Mouse (Mus musculus) heart, embryonic 11.5 days (tissue): Measurements from ENCODE around the gene Spryd7. TPM values are rescaled to one million over a fixed set of nuclear protein-coding genes. Genes with fewer than 3 reads are reported as not detected.
A peak's percentile ranks its signal among the peaks of the same experiment; 100 is the strongest.
"Not testable (repeated sequence)": the region's sequence is repeated elsewhere in the genome, so short reads cannot be mapped to it uniquely, and the experiment has no call there.

Experiments
- ATAC-seq: fragments of 200-750 bp; cut with Nextera tagmentation; replicated peaks from 2 replicates; pipeline ENCODE4 v1.8.0; 2017; ENCODE audit warnings: moderate library complexity; ENCODE audit not compliant: insufficient number of reproducible peaks, low FRiP score, low TSS enrichment
- H3K27ac ChIP-seq: fragments of 300-500 bp; sonication (generic); 2 replicates; pipeline ENCODE4 v1.5.1; 2014; ENCODE audit warnings: mild to moderate bottlenecking, low read depth, low read length
- H3K27me3 ChIP-seq: fragments of 300-500 bp; sonication (generic); 2 replicates; pipeline ENCODE4 v1.6.1; 2014; ENCODE audit warnings: mild to moderate bottlenecking, low read length, mixed read lengths; ENCODE audit not compliant: control insufficient read depth, insufficient read depth
- H3K36me3 ChIP-seq: fragments of 300-500 bp; sonication (generic); 2 replicates; pipeline ENCODE4 v1.6.1; 2014; ENCODE audit warnings: mild to moderate bottlenecking, low read length, moderate library complexity, mixed read lengths; ENCODE audit not compliant: control insufficient read depth, insufficient read depth
- H3K4me1 ChIP-seq: fragments of 300-500 bp; sonication (generic); 2 replicates; pipeline ENCODE4 v1.6.1; 2014; ENCODE audit warnings: low read length; ENCODE audit not compliant: control insufficient read depth, insufficient read depth
- H3K4me2 ChIP-seq: fragments of 300-500 bp; sonication (generic); 2 replicates; pipeline ENCODE4 v1.6.1; 2014; ENCODE audit warnings: mild to moderate bottlenecking, moderate library complexity
- H3K4me3 ChIP-seq: fragments of 300-500 bp; sonication (generic); 2 replicates; pipeline ENCODE4 v1.5.1; 2014; ENCODE audit warnings: low read depth, low read length
- H3K9ac ChIP-seq: fragments of 300-500 bp; sonication (generic); 2 replicates; pipeline ENCODE4 v1.6.1; 2014; ENCODE audit warnings: mild to moderate bottlenecking, low read depth, low read length, moderate library complexity
- H3K9me3 ChIP-seq: fragments of 300-500 bp; sonication (generic); replicated peaks from 2 replicates; pipeline ENCODE4 v1.6.1; 2016; ENCODE audit warnings: low read length; ENCODE audit not compliant: control insufficient read depth
- WGBS: fragments of 180-500 bp; shearing (Covaris S2); extraction: QIAGEN DNeasy Blood & Tissue Kit; methylation state at CpG from one replicate; pipeline ENCODE4 v1.1.7; 2014; ENCODE audit not compliant: insufficient replicate concordance; 5-methylcytosine and 5-hydroxymethylcytosine counted together
- polyA plus RNA-seq: library from polyadenylated mRNA; unstranded; fragments of >200 nt; fragmentation: Nextera tagmentation; extraction: Ambion mirVana; gene quantifications from 2 replicates; pipeline ENCODE4 v1.2.1, GENCODE M21; 2014

Spryd7 gene
- 24.9 and 29.4 TPM in 2 replicates for polyA plus RNA-seq

DNA sequence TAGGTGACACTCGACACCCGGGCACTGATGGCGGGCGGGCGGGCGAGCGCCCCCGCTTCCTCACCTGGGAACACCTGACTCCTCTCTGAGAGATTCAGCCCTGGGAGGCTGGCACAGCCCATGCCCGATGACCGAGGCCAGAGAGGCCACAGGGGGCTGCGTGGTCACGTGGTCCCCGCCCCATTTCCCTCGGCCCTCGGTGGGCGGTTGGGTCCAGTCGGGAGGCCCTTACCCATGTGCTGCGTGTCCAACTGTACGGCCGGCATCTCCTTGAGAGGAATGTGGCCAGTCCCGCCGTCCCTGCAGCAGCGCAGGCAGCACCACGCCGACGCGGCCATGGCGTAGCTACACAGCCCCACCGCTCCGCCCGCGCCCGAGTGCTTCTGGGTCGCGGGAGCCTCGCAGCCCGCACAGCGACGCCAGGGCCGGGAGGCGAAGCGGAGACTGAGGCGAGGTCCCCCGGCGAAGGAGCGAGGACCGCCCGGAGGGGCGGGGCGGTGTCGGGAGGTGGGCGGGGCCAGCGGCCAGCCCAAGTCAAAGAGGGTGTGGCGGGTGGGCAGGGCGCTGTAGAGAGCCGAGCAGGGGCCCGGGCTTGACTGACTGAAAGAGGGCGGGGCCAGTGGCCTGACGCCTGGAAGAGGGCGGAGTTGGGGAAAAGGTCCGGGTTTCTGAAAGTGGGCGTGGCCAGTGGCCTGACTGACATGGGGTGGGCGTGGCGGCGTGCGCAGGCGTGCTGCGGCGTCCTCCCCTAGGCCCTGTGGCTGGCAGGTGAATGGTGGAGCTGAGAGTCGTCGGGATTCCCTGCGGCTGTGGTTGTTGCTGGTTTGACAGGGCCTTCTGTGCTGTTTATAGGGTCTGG lies at the start of gene Spryd7:
TSS of gene Spryd7 (minus strand) at position 598 of the 859 bp plus-strand sequence.
- Histone ChIP-seq H3K9me3 (no peaks in the 10 kb centered on the region), H3K36me3 (no peaks in the 10 kb centered on the region), H3K4me1 (no peaks in the 10 kb centered on the region), H3K27ac (peak within 1 kb of the TSS; percentile 77), H3K27me3 (no peaks in the 10 kb centered on the region), H3K4me3 (peak within 1 kb of the TSS; percentile 55), H3K9ac (peak within 1 kb of the TSS; percentile 75), H3K4me2 (peak within 1 kb of the TSS; percentile 87)
- peak; percentile 99 for ATAC-seq
- under 1% methylated on average over 71 of the region's 72 CpGs for WGBS

DNA sequence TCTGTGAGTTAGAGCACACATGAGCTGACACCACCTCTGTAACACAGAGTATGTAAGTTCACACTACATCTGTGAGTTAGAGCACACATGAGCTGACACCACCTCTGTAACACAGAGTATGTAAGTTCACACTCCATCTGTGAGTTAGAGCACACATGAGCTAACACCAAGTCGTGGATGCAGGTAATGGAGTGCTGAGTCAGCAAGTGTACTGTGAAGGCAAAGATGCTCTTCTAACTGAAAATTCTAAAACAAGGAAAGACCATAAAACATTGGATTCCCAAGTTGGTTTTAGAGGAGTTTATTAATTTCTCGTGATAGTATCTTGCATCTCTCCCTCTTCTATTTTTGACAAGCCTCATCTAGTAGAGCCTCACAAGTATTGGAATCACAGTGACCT lies 49.4 kb upstream of the Spryd7 start:
- not testable (repeated sequence) for H3K4me1 ChIP-seq, ATAC-seq, H3K4me3 ChIP-seq, H3K9me3 ChIP-seq, H3K36me3 ChIP-seq, H3K27ac ChIP-seq, H3K4me2 ChIP-seq, H3K27me3 ChIP-seq, H3K9ac ChIP-seq
- 78% methylated on average over 2 of the region's 2 CpGs for WGBS

DNA sequence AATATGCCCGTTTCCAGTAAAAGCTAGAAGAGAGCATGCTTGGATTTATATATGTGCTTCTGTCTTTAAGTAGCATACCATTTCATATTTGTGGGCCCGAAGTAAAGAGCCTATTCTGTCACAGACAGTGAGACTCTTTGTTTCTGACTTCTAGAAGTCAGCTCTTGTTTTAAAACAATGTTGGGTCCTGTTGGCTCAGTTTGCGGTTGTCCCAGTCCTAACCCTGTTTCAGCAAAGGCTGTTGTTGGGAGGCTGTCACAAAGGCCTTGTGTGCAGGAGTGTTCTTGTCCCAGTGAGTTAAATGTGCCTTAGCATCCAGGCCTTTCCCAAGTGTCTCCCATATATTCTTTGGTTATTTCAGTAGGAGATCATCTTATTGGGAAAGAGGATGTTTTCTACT lies 47.4 kb upstream of the Spryd7 start:
- 85% methylated on average over 3 of the region's 3 CpGs for WGBS
- H3K36me3 ChIP-seq: 0 out of 2 replicates have a peak, but pooled peaks cover 3% of the 10 kb centered on the region

DNA sequence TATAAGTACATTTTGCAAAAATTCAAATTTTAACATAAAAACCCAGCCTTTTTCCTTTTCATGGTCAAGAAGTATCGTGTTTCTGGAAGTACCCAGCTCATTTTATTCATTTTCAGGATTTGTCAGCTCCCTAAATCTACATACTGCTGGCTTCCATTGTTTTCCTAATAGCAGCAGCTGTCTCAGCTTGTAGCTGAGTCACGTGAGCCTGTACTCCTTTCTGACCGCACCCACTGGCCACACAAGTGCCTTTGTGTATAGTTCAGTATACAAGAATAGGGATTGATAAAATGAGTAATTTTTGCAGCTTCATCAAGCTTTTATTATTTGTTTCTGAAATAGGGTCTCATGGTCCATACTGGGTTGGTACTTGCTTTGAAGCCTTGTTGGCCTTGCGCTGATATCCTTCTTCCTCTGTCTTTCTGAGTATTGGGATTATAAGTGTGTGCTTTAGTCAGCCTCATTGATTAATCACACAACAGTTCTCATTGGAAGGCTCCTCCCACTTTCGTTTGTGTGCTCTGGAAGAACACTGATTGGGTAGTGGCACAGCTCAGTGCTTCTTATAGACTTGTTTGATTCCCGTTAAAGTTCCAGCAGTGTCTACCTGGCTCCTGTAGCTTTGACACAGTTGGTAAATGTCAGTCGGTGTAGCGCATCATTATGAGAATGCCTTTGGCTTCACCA lies 46.5 kb upstream of the Spryd7 start:
- H3K36me3 ChIP-seq: 0 out of 2 replicates have a peak, but pooled peaks cover 3% of the 10 kb centered on the region
- no peak overlapping the region for H3K9ac ChIP-seq
- H3K4me3 ChIP-seq: no peak overlapping the region
- peaks cover 7% of the 10 kb centered on the region for H3K4me1 ChIP-seq
- no peak for ATAC-seq
- no peaks in the 10 kb centered on the region for H3K27me3 ChIP-seq
- 84% methylated on average over 8 of the region's 8 CpGs for WGBS
- no peak overlapping the region for H3K27ac ChIP-seq
- H3K9me3 ChIP-seq: no peaks in the 10 kb centered on the region
- no peak overlapping the region for H3K4me2 ChIP-seq

More for the DNA sequence above, 47.4 kb upstream of the Spryd7 start:
- Histone ChIP-seq H3K9ac (no peak overlapping the region), H3K4me3 (no peak overlapping the region), H3K4me1 (peaks cover 7% of the 10 kb centered on the region), H3K4me2 (no peak overlapping the region), H3K9me3 (no peaks in the 10 kb centered on the region), H3K27ac (no peak overlapping the region), H3K27me3 (no peaks in the 10 kb centered on the region)
- no peak for ATAC-seq

DNA sequence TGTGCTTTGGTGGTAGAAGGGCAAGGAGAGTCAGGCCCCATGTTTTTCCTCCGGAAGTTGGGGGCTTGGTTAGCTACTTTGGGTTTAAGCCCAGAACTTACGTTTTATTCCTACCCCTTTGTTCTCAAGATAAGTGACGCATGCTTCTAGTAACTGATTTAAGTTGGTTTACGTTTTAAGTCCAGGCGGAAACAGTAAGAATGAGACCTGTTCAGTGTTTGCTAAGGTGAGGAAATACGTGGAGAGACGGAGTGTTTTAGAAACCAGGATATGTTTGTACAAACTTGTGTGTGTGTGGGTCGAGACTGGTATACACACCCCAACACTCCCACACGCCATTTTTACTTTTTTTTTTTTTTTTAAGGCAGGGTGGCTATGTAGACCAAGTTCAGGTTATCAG lies 44.7 kb upstream of the Spryd7 start:
- 74% methylated on average over 9 of the region's 9 CpGs for WGBS
- Histone ChIP-seq H3K4me1 (peaks cover 7% of the 10 kb centered on the region), H3K9ac (no peak overlapping the region), H3K4me3 (no peak overlapping the region), H3K4me2 (no peak overlapping the region), H3K36me3 (0 out of 2 replicates have a peak, but pooled peaks cover 3% of the 10 kb centered on the region), H3K27ac (no peak overlapping the region), H3K9me3 (no peaks in the 10 kb centered on the region), H3K27me3 (no peaks in the 10 kb centered on the region)
- no peak for ATAC-seq

DNA sequence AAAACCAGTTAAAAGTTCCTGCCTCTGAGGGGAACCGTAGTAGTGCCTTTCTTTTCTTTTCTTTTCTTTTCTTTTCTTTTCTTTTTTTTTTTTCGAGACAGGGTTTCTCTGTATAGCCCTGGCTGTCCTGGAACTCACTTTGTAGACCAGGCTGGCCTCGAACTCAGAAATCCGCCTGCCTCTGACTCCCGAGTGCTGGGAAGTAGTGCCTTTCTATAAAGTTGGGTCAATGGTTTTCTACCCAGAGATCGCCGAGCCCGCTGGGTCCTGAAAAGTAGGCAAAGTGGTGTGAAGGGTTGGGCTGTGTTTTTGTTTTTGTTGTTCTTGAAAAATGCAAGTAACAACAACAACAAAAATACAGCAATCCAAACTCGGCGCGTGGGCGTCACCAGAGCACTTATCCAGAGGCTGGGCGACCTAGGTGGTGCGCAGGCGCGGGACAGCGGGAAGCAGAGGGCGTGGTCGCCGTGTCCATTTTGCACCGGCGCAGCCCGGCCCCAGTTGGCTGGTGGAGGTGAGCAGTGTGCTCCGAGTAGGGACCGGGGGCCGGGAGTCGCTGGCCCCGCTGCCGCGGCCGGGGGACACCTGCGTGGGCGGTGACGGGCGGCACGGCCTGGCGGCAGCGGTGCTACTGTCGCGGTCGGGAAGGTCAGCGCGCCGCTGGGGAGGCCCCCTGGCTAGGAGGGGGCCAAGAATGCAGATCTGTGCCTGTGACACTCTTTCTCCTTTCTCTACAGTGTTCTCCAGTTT lies 42.5 kb upstream of the Spryd7 start:
- Histone ChIP-seq H3K4me1 (peaks cover 7% of the 10 kb centered on the region), H3K4me2 (peak overlapping the region; percentile 62), H3K9me3 (no peaks in the 10 kb centered on the region), H3K36me3 (0 out of 2 replicates have a peak, but pooled peaks cover 2% of the 10 kb centered on the region), H3K4me3 (peak overlapping the region; percentile 79), H3K9ac (peak overlapping the region; percentile 90), H3K27me3 (no peaks in the 10 kb centered on the region), H3K27ac (peak overlapping the region; percentile 79)
- WGBS: 6% methylated on average over 44 of the region's 44 CpGs
- ATAC-seq: peak; percentile 89

DNA sequence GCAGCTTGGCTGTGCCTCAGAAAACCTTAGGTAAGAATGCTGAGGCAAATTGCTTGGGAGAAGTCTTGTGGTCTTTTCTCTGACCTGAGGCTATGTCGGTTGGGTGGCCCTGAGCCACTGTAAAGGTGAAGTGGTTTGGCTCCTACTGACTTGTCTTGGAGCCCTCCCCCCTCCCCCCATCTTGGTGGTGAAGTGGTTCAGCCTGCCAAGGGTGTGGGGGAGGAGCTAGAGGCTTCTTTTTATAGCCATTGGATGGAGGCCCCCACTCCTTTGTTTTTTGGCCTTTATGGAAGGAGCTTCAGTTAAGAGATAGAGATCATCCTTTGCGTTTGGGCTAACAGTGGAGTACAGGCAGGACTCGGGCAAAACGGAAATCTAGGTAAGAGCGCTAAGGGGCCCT lies 41.3 kb upstream of the Spryd7 start, which contains the start of gene Trim13:
TSS of gene Trim13 (plus strand) at position 280 of the 400 bp plus-strand sequence.
- no peak for ATAC-seq
- peak within 1 kb of the TSS; percentile 62 for H3K4me2 ChIP-seq
- no peaks in the 10 kb centered on the region for H3K9me3 ChIP-seq
- 0 out of 2 replicates have a peak within 1 kb of the TSS, but pooled peaks have one; percentile 90 for H3K9ac ChIP-seq
- H3K27me3 ChIP-seq: no peaks in the 10 kb centered on the region
- no peak within 1 kb of the TSS for H3K27ac ChIP-seq
- H3K4me1 ChIP-seq: peaks cover 7% of the 10 kb centered on the region
- 40% methylated on average over 5 of the region's 5 CpGs for WGBS
- H3K4me3 ChIP-seq: peak within 1 kb of the TSS; percentile 79
- no peaks in the 10 kb centered on the region for H3K36me3 ChIP-seq

DNA sequence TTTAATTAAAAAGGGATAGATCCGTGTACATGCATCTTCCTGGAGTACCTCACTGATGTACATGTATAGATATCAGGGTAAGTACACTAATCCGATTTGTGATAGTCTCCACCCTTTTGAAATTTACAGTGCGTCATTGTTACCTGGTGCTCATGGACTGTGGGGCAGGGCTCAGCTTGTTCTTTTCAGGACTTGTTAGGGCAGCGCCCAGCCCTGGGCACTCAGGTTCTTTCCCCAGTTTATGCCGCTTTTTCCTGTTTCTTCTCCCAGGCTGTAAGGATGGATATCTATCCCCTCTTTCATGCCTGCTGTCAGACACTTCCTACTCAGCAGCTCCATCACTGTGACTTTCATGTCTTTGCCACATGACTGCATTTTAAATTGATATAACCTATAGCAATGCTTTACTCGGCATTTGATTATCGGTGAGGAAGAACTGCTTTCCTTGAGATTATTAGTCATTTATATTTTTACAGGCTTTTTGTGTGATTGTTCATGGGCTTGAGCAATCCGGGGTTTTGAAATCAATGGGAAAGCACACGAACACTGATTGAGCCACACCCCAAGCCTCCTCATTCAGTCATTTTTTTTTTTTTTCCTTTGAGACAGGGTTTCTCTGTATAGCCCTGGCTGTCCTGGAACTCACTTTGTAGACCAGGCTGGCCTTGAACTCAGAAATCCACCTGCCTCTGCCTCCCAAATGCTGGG lies 40.2 kb upstream of the Spryd7 start:
- H3K9ac ChIP-seq: no peak overlapping the region
- H3K4me3 ChIP-seq: no peak overlapping the region
- no peak overlapping the region for H3K27ac ChIP-seq
- H3K36me3 ChIP-seq: no peaks in the 10 kb centered on the region
- no peak overlapping the region for H3K4me2 ChIP-seq
- H3K9me3 ChIP-seq: no peaks in the 10 kb centered on the region
- peaks cover 7% of the 10 kb centered on the region for H3K4me1 ChIP-seq
- 85% methylated on average over 9 of the region's 9 CpGs for WGBS
- no peak for ATAC-seq
- H3K27me3 ChIP-seq: no peaks in the 10 kb centered on the region
